Mouse (Mus musculus) kidney, postnatal 25 days (tissue): ENCODE measurements at regions not wholly inside any gene's neighbourhood (a gene's known extent, or its start where the extent isn't known, plus 50 kb on each side); places are given as distances from the start of the nearest gene placed in this dataset.

Experiments used
- DNase-seq, 2 experiments: peaks; one replicate each; pipeline ENCODE4 v3.0.0; 2021; ENCODE audit warnings: mixed read lengths in 2 of 2

DNA sequence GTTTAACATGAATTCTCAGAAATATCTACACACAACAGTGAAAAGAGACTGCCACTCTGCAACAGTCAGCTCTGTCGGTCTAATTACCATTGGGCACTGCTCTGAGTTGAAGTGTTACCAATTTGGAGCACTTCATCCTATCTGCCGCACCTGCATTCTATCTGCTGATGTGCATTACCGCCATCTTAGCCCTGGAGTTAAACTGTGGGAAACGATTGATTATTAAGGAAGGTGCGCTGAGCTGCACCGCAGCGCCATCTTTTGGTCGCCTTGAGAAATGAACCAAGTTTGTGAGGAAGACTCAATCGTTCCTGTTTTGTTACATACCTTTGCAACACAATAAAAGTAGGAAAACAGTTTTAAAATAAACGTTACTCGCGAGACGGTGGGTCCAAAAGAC, 110.5 kb downstream of the Rergl start:
- DNase-seq, result no peak

DNA sequence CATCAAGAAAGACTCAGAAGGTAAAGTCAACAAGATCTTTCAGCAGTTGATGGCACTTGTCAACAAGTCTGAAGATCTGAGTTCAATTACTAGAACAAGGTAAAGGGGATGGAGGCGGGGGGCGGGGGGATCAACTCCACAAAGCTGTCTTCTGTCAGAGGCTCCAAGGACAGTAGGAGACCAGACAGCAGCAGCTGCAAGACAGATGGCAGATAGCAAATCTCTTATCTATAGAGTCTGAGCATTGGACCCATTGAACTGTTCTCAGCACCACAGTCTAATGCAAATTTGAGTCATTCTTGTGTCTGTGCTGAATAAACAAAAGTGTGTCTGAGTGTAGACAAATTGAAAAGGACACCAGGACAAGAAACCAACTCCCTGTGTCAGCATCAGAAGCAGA, 150.8 kb downstream of the Rergl start:
- DNase-seq, result no peak

GRCm38 (mm10) chr6:139325226-139325625, 176.6 kb downstream of the Rergl start:
- no peak for DNase-seq

DNA sequence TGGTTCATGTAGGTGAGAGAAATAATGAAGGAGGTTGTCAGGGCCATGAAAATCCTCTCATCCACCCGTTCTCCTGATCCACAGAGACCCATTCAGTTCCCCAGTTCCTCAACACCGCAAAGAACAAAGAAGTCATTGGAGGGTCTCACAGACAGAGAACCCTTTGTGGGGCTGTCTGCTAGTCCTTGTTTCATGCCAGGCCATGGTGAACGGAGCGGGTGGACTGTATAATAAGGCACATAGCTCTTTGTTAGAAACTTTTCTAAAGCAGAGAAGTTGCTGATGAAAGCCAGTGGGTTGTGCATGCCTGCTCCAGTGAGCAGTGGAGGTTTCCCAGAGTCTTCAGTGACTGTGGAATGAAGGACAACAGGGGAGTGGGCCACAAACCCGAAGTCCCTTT, 194.1 kb downstream of the Rergl start:
- DNase-seq, result no peak

DNA sequence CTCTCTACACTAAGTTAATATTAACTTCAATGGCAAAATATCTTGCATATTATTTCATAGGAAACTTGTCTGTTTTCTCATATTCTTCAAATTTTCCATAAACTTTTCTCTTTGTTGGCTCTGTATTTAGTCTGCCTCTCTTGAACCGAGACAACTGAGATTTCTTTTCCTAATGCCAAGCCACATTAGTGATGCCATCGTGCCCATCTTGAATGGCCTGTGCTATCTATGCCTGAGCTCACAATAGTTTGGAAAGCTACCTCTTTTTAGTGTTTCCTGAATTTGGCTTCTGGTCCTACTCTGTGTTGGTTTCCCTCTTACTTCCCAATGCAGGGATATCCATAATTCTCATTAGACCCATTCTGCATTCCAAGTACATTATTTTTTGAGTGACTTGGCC, 197.5 kb downstream of the Rergl start:
- no peak for DNase-seq

DNA sequence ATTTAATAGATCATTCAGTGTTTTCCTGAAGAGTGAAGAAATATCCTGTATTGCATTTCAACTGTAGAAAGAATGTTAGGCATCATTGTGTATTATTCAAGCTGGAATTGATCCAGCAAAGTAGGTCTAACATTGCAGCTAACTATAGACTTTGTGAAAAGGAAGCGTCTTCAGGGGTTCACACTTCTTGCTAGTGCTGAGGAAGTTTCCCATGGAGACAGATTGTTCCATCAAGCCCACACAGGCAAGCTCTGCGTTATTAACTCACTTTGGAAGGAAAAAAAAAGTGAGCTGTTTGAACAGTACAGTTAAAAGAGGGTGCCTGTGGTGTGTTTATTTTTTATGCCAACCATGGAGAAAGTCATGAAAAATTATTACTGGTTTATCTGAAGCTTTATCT, 206.1 kb downstream of the Rergl start:
- no peak for DNase-seq

- no peak for DNase-seq
Observed at GRCm38 (mm10) chr6:139279093-139279492, 222.7 kb downstream of the Rergl start.

GRCm38 (mm10) chr6:139275512-139275911, 226.3 kb downstream of the Rergl start:
- DNase-seq, result no peak

- no peak for DNase-seq
Observed at GRCm38 (mm10) chr6:139253704-139254103, 248.1 kb downstream of the Rergl start.

GRCm38 (mm10) chr6:139248920-139249547, 252.7 kb downstream of the Rergl start:
- peak; percentile 40 to 49 for DNase-seq

- no peak for DNase-seq
Observed at GRCm38 (mm10) chr6:139226127-139226526, 275.6 kb downstream of the Rergl start.

DNA sequence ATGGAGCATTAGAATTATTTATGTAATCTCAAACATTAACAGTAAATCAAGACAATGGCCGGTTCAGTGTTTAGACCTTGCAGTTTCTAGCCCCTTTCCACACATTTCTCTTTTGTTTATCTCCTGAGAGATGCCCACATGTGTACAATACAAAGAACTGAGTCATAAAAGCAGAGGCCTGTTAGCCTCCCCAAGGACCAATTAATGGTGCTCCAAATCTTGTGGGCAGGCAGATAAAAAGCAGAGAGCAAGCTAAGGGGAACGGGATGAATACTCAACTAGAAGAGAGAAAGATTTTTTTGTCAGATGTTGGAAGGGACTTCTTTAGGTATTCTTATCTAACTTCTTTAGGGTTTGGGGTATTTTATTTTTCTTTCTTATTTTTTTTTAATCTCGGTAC, 287.3 kb downstream of the Rergl start:
- no peak for DNase-seq

DNA sequence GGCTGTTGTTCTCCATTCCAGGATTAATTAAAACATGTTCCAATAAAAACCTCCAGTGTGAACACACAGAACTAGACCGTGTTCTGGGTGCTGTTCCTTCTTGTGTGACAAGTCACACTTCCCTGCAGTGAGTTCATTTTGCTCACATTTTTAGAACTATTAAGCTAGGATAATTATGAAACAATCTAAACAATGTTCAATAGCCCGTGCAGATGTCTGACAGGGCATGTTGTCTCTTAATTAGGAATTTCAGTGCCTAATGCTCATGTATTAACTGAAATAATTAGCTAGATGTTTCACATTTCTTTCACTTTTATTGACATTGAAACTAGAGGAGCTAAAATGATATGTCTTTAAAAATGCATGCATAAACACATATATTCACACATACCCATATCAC, 291.5 kb downstream of the Rergl start:
- no peak for DNase-seq

DNA sequence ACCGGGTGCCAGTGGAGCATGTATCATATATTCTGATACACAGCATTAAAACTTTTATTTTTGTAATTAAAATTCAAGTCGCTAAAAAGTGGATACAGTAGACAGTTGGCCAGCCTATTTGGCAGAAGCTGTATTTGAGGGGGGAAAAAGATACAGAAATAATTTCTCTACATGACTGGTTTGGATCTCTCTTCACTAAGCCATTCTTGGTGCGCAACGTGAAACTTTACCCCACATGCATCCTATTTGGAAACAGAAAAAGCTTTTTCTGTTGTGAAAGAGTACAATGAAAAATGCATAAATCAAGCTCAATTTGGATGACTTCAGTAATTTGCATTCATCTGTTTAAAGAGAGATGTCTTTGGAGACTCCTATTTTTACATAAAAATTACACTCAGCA, 303.2 kb downstream of the Rergl start:
- DNase-seq, result no peak

- no peak for DNase-seq
Observed at GRCm38 (mm10) chr6:139186431-139186830, 315.3 kb downstream of the Rergl start.

- DNase-seq, result no peak
Observed at GRCm38 (mm10) chr6:139160352-139160751, 341.4 kb downstream of the Rergl start.

GRCm38 (mm10) chr6:139159741-139160140, 342.0 kb downstream of the Rergl start:
- no peak for DNase-seq

GRCm38 (mm10) chr6:139154802-139155201, 347.0 kb downstream of the Rergl start:
- DNase-seq, result no peak

- no peak for DNase-seq
Observed at GRCm38 (mm10) chr6:139135693-139136092, 366.1 kb downstream of the Rergl start.

DNA sequence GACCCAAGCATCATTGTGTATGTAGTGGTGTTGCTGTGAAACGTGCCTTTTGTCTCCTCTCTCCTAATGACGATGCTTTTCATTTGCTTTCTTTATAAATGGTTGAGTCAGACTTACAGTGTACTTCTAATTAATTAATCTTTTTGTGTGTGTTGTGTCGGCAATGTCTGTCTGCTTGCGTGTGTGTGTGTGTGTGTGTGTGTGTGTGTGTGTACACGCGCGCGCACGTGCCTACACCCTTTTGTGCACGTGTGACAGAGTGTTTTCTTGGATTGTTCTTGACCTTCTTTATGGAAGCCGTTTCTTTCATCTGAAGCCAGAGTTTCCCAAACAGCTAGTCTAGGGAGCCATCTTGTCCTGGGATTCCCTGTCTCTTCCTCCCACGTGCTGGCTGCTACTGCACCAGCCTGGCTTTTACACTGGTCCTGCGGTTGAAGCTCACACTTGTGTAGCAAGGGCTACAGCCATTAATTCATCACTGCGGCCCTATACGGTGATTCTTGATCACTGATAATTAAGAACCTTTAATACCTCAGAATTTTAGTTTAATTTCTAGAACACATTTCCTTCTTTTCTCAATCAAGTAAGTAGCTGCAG, 369.6 kb downstream of the Rergl start:
- no peak for DNase-seq

- no peak for DNase-seq
Observed at GRCm38 (mm10) chr6:139108263-139108662, 393.5 kb downstream of the Rergl start.

- no peak for DNase-seq
Observed at GRCm38 (mm10) chr6:139103397-139103796, 398.4 kb downstream of the Rergl start.

GRCm38 (mm10) chr6:139099273-139099672, 402.5 kb downstream of the Rergl start:
- DNase-seq, result no peak

DNA sequence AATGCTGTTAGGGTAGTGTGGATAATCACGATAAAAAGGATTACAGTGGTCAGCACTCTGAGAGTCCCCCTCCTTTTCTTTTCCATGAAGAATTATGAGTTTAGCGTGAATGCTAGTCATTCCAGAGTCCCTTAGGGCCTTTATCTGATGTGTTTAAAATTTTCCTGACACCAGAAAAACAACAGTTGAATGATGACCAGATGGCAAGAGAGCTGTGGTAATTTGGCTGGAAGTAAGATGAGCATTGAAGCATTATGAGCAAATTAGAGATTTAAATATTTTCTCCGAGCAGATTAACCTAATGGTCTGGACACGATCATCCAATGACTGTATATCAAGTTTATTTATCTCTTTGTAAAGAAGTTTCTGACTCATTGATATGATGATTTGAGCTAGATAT, 417.1 kb upstream of the Igbp1b start:
- no peak for DNase-seq

DNA sequence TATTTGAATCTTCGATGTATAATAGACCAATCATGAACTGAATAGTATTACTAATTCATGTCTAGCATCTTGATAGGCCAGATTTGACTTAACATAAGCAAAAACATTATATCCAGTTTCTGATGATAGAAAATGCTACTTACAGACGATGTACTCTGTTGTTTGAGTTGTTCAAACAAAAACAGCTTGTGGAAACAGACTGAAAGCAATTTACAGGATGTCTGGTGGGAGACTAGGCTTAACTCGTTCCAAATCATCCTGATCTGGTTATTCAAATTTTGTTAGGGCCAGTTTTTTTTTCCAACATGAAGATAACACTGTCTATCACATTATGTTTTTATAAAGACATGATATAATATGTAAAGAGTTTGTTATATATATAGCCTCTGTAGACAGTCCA, 369.4 kb upstream of the Igbp1b start:
- no peak for DNase-seq
